Mouse (Mus musculus) spleen, adult 2 months (tissue): Measurements from ENCODE around the gene Nepn. TPM values are rescaled to one million over a fixed set of nuclear protein-coding genes. Genes with fewer than 3 reads are reported as not detected.

Experiments
- DNase-seq, 2 experiments: peaks; one replicate each; pipeline versions ENCODE4 v3.0.0 to v3.0.0-alpha.2; 2012 to 2021; ENCODE audit warnings: low spot score in 2 of 2, low read depth in 1 of 2
- H3K27ac ChIP-seq: fragments of 200-500 bp; 2 replicates; pipeline ENCODE4 v1.5.1; 2012; ENCODE audit warnings: low read length, inconsistent platforms; ENCODE audit not compliant: insufficient read depth
- H3K27me3 ChIP-seq: fragments of 200-500 bp; 2 replicates; pipeline ENCODE4 v1.6.1; 2012; ENCODE audit warnings: mild to moderate bottlenecking, moderate library complexity, low read length, inconsistent platforms; ENCODE audit not compliant: control insufficient read depth, insufficient read depth
- H3K36me3 ChIP-seq: fragments of 200-500 bp; 2 replicates; pipeline ENCODE4 v1.6.1; 2012; ENCODE audit warnings: mild to moderate bottlenecking, low read length, inconsistent platforms; ENCODE audit not compliant: control insufficient read depth, insufficient read depth
- H3K4me1 ChIP-seq: fragments of 200-500 bp; 2 replicates; pipeline ENCODE4 v1.6.1; 2011; ENCODE audit warnings: inconsistent platforms; ENCODE audit not compliant: control insufficient read depth, insufficient read depth, insufficient read length
- H3K4me3 ChIP-seq: fragments of 200-500 bp; 2 replicates; pipeline ENCODE4 v1.5.1; 2011; ENCODE audit warnings: mild to moderate bottlenecking, inconsistent platforms; ENCODE audit not compliant: insufficient read depth, insufficient read length; ENCODE audit errors: extremely low read depth
- CTCF ChIP-seq: fragments of 200-500 bp; IDR thresholded peaks from 2 replicates; pipeline ENCODE4 v1.5.1; 2011; ENCODE audit warnings: mild to moderate bottlenecking, inconsistent platforms; ENCODE audit not compliant: insufficient read depth, insufficient read length, insufficient replicate concordance; ENCODE audit errors: extremely low read depth
- POLR2A ChIP-seq: fragments of 200-500 bp; IDR thresholded peaks from 2 replicates; pipeline ENCODE4 v1.6.1; 2011; ENCODE audit warnings: low read depth, low read length, inconsistent platforms
- WGBS: fragments of 180-500 bp; shearing (Covaris S2); methylation state at CpG from one replicate; pipeline ENCODE4 v1.1.7; 2018; 5-methylcytosine and 5-hydroxymethylcytosine counted together
- polyA plus RNA-seq: library from polyadenylated mRNA; depleted of rRNA; stranded (reverse); fragments of >200 nt; gene quantifications from 2 replicates; pipeline ENCODE4 v1.2.3, GENCODE M21; 2012

The Nepn gene
- polyA plus RNA-seq, 1 experiment, result not detected

DNA sequence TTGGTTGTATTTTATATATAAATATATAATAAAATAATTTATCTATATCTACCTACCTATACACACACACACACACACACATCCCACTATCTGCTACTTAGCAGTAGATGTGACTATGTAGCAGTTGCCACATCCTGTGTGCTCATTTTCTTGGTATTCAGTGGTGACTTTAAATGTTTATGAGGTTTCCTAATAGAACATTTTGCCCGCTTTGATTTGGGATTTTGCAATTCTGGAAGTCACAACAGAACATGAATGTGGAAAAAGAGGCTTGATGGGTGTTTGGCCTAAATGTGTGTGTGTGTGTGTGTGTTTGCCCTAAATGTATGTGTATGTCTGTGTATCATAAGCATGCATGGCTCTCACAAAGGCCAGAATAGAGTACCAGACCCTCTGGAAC, 5.2 kb upstream of the Nepn start:
- 82% methylated on average over 1 of the region's 1 CpGs for WGBS
- no peaks in the 10 kb centered on the region for H3K27me3 ChIP-seq
- TF ChIP-seq CTCF (no peak), POLR2A (no peak)
- no peaks in the 10 kb centered on the region for H3K36me3 ChIP-seq
- no peaks in the 10 kb centered on the region for H3K4me1 ChIP-seq
- H3K4me3 ChIP-seq, result no peak overlapping the region
- no peak for DNase-seq
- no peak overlapping the region for H3K27ac ChIP-seq

DNA sequence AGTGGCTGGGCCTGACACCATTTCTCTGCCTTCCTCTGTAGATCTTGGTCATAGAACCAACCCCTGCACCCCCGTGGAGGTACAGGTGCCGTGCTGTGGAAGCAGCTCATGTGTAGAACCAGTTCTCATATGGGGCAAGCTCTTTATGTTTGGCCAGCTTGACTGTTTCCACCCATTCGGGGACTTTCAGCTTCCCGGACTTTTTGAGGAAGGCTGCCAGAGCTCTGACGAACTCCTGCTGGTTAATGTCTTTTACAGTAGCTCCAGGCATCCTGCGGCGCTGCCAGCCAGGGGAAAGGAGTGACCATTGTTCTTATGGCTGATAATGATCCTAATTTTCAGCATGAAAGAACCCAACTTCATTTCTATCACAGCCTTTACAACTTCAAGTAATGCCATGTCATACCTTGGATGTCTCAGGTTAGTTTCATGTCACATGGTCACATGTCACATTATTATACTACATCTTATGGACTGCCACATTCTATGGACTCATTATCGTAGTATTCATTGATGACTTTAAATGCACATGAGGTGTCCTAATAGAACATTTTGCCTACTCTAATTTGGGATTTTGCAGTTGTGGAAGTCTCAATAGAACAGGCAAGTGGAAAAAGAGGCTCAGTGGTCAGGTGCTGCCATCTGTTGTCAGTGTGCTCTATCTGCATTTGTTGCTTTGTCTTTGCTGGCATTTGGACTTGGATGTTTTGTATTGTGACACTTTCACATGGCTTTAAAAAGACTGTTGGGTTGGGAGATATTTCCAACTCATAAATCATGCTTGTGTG, 3.8 kb upstream of the Nepn start:
- Histone ChIP-seq H3K36me3 (no peaks in the 10 kb centered on the region), H3K4me1 (no peaks in the 10 kb centered on the region), H3K27ac (no peak overlapping the region), H3K27me3 (no peaks in the 10 kb centered on the region), H3K4me3 (no peak overlapping the region)
- 69% methylated on average over 8 of the region's 8 CpGs for WGBS
- DNase-seq, result peak in 1 of 2 experiments; percentile 50
- TF ChIP-seq POLR2A (no peak), CTCF (peak; percentile 85; the same call in 1 of the 2 replicates)

GRCm38 (mm10) chr10:52387192-52387591, 1.6 kb upstream of the Nepn start:
- Histone ChIP-seq H3K4me1 (no peaks in the 10 kb centered on the region), H3K27me3 (0 out of 2 replicates have a peak, but pooled peaks cover 3% of the 10 kb centered on the region), H3K36me3 (no peaks in the 10 kb centered on the region), H3K4me3 (no peak overlapping the region), H3K27ac (no peak overlapping the region)
- no peak for DNase-seq
- TF ChIP-seq POLR2A (no peak), CTCF (no peak)
- 67% methylated on average over 4 of the region's 4 CpGs for WGBS

DNA sequence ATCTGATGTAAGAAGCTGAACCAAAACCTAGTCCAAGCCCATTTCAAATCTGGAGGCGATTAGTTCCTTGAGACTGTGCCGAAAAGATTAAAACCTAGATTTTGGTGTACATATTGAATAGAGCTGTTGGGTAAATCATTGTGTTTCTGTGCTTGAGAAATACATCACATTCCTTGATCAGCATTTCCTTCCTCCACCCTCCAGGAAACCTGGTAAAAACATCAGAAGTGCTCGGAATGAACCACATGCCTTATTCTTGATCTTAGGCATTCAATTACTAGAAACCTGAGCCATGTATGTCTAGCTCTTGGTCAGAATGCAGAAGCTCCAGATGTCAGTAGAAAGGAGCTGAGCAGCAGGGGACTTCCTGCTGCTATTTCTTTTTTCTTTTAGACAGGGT, 666 bp downstream of the Nepn start:
- 0 out of 2 replicates have a peak, but pooled peaks cover 3% of the 10 kb centered on the region for H3K27me3 ChIP-seq
- H3K27ac ChIP-seq, result no peak overlapping the region
- no peak overlapping the region for H3K4me3 ChIP-seq
- no peaks in the 10 kb centered on the region for H3K4me1 ChIP-seq
- 71% methylated on average over 3 of the region's 3 CpGs for WGBS
- H3K36me3 ChIP-seq, result no peaks in the 10 kb centered on the region
- no peak for DNase-seq
- TF ChIP-seq POLR2A, result no peak
- no peak for TF ChIP-seq CTCF

DNA sequence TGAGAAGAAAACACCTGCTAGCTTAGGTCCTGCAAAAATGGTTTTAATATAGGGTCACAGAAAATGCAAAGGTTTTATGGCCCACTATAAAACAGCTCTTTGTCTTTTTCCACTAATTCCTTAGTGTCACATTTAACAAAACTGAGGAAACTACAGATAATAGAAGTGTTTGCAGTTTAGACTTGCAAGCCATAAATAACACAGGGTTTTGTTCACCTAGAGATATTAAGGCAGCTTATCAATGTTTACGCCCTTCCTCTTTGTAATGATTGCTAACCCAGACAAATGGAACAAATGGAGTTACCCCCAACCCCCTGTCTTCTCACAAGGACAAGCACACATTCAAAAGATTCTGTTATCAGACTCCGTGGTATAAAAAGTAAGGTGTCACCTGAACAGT, 2.4 kb downstream of the Nepn start:
- DNase-seq, result no peak
- no peaks in the 10 kb centered on the region for H3K36me3 ChIP-seq

DNA sequence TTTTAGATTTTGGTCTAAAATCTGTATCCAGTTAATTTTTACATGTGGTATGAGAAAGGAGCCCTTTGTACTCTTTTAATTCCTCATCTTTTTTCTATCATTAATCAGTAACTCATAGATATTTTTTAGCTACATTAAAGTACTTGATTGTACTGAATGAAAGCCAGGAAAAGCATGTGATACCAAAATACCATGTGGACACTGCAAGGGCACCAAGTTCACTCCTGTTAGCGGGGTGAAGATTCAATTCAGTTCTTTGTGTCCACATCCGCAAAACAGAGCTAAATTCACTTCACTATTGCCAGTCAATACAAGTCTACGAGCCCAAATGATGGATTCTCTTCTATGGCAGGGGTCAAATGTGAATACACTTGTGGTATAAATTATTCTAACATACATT, 7.9 kb downstream of the Nepn start:
- no peak for DNase-seq
- 90% methylated on average over 3 of the region's 3 CpGs for WGBS
- Histone ChIP-seq H3K4me3 (no peak overlapping the region), H3K27ac (no peak overlapping the region), H3K36me3 (no peaks in the 10 kb centered on the region), H3K27me3 (no peaks in the 10 kb centered on the region), H3K4me1 (no peaks in the 10 kb centered on the region)
- TF ChIP-seq CTCF, result no peak
- TF ChIP-seq POLR2A, result no peak

More for the DNA sequence above, 2.4 kb downstream of the Nepn start:
- Histone ChIP-seq H3K27ac (no peak overlapping the region), H3K27me3 (0 out of 2 replicates have a peak, but pooled peaks cover 3% of the 10 kb centered on the region), H3K4me1 (no peaks in the 10 kb centered on the region), H3K4me3 (no peak overlapping the region)
- 92% methylated on average over 2 of the region's 2 CpGs for whole genome bisulfite sequencing
- TF ChIP-seq POLR2A, result no peak

DNA sequence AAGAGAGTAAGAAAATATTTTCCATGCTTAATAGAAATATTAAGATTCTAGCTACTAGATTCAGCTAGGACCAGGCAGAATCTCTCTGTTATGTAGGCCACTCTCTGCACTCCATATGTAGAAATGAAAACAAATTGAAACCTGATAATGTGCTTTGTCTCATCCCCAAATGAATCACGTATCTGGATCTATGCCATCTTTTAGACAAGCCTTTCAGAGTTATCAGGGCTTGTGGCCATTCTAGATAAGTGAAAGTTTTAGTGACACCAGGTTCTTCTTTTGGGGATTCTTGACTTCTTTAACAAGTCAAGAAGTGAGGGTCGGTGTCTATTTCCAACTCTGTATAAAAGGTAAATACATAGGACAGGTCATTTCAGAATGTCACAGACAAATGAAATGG, 9.9 kb downstream of the Nepn start:
- 81% methylated on average over 2 of the region's 2 CpGs for WGBS
- no peak for DNase-seq
- Histone ChIP-seq H3K27me3 (no peaks in the 10 kb centered on the region), H3K27ac (no peak overlapping the region), H3K36me3 (no peaks in the 10 kb centered on the region), H3K4me1 (no peaks in the 10 kb centered on the region), H3K4me3 (no peak overlapping the region)
- TF ChIP-seq POLR2A, result no peak
- no peak for TF ChIP-seq CTCF
